ENCODE assay signal across 18 mouse cellular contexts in the genomic region with DNA sequence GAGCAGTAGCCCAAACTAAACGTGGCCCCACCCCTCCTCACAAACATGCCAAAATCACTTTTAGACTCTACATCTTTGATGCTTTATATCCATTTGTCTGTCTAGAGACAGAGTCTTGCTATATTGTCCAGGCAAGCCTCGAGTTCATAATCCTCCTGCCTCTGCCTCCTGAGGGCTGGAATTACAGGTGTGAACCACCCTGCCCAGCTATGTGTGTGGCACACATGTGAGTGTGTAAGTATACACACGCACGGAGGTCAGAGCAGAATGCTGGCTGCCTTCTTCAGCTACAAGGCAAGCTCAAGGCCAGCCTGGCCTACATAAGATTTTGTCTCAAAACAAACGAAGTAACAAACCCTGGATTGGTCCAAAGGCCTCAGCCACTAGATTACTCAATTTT.
"Had no signal": no experiment of that assay in that cellular context is flagged by ENCODE, and none has a peak within 500 bp of the region (broad histone marks: within the 10 kb centered on the region; RNA-seq: fewer than 3 reads in every experiment).

No protein-coding gene starts in this region.

- H3K36me3 ChIP-seq: limb, embryonic 12.5 days; limb, embryonic 15.5 days; midbrain, embryonic 12.5 days; midbrain, embryonic 15.5 days; neural tube, embryonic 13.5 days had no signal

- DNase-seq: kidney, adult 18-20 months; kidney, adult 9 months; kidney, postnatal 4 days; left cerebral cortex, postnatal 4 days; liver, postnatal 0 days; lung, embryonic 14.5 days; retina, postnatal 1 day; thymus, postnatal 4 days had no signal

- ATAC-seq: liver, postnatal 0 days; lung, postnatal 0 days; midbrain, embryonic 15.5 days had no signal

- H3K4me1 ChIP-seq: limb, embryonic 12.5 days; midbrain, embryonic 12.5 days; midbrain, embryonic 15.5 days; neural tube, embryonic 13.5 days had no signal

- H3K27me3 ChIP-seq: limb, embryonic 12.5 days; limb, embryonic 15.5 days; midbrain, embryonic 12.5 days; midbrain, embryonic 15.5 days; neural tube, embryonic 13.5 days had no signal

- H3K9ac ChIP-seq: limb, embryonic 12.5 days; limb, embryonic 15.5 days; liver, embryonic 14.5 days; liver, postnatal 0 days; lung, embryonic 14.5 days; midbrain, embryonic 12.5 days; midbrain, embryonic 15.5 days; neural tube, embryonic 13.5 days had no signal

- H3K4me2 ChIP-seq: limb, embryonic 12.5 days; limb, embryonic 15.5 days; liver, embryonic 11.5 days; lung, embryonic 14.5 days; midbrain, embryonic 12.5 days; midbrain, embryonic 15.5 days; neural tube, embryonic 13.5 days had no signal

- H3K27ac ChIP-seq: limb, embryonic 12.5 days; limb, embryonic 15.5 days; liver, embryonic 14.5 days; macrophage; midbrain, embryonic 12.5 days; midbrain, embryonic 15.5 days; neural tube, embryonic 13.5 days had no signal

- H3K9me3 ChIP-seq: limb, embryonic 12.5 days; limb, embryonic 15.5 days; midbrain, embryonic 12.5 days; midbrain, embryonic 15.5 days; neural tube, embryonic 13.5 days had no signal

- H3K4me3 ChIP-seq: limb, embryonic 12.5 days; limb, embryonic 15.5 days; megakaryocyte, embryonic 14.5 days; midbrain, embryonic 12.5 days; midbrain, embryonic 15.5 days; neural tube, embryonic 13.5 days had no signal
